Mouse (Mus musculus) frontal cortex, adult 2 months (tissue): ENCODE measurements at regions not wholly inside any gene's neighbourhood (a gene's known extent, or its start where the extent isn't known, plus 50 kb on each side); places are given as distances from the start of the nearest gene placed in this dataset.

Experiments
- DNase-seq, 2 experiments: peaks; one replicate each; pipeline ENCODE4 v3.0.0; 2022; ENCODE audit warnings: low spot score in 1 of 2; ENCODE audit errors: extremely low spot score in 1 of 2

DNA sequence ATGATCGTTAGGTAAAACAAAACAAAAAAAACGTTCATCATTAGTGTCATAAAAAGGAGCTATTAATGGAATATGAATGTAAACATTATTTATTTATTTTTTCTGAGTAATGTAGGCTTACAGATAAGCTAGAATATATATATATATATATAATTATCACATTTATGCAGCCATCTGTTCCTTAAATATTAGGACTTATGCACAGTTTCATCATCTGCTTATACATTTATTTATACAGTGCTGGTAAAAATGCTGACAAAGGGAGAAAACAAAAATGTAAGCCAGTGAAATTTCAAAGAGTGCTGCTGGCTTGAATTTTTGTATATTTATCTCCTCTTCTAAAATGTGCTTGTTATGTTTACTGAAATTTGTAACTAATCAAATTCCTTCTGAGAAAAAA lies 4841.7 kb upstream of the Gm7489 start:
- no peak for DNase-seq

DNA sequence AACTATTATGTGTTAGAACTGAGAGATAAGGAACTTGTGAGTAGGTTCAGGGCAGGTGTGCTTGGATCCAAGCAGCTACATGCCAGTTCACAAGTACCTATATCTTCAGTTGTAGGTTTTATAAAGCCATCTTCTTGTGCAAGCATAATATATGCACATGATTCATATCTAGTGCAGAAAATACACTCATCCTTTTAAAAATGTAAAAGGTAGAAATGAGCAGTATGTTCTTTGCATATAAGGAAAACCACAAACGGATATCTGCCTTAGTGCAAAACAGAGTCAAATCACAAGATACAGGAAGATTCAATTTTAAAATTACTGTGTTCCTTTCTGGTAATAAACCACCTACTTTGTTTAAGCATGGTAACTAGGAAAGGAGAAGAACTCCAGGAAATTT lies 4819.6 kb upstream of the Gm7489 start:
- DNase-seq = no peak

DNA sequence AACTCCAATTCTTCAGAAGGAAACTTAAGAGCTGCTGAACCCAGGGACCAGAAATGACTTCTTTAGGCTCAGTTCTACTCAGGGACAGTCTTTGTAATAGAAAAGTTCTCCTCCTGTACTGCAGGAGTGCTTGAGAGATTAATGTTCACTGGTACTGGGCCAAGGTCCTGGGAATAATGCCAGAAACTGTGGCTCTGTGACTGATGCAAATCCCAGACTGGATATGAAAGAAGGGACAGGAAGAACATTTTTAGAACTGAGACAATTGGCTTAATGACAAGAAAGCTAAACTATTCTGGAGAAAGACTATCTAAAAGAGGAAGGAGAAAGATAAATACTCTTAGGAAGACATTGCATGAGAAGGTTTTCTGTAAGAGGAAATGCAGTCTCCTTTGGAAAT lies 4818.8 kb upstream of the Gm7489 start:
- DNase-seq = peak; percentile 30 to 72

DNA sequence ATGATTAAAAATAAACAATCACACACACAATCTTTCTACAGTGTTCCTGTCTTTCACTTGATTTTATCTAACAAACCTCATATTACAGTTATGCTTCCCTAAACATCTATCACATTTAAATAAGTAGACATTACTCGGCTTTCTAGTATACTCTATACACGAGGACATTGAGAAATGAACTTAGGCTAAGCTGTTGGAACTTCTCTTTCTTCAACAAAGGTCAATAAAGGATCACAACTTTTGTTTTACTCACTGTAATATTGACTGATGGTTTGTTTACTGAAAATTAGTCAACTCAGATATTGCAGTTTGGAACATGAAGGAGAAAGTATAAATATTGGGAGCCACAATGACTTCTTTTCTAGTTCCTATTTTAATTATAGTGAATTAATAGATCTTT lies 4818.3 kb upstream of the Gm7489 start:
- no peak for DNase-seq
